24 mouse cellular contexts compared by ENCODE assay signal in the genomic region with DNA sequence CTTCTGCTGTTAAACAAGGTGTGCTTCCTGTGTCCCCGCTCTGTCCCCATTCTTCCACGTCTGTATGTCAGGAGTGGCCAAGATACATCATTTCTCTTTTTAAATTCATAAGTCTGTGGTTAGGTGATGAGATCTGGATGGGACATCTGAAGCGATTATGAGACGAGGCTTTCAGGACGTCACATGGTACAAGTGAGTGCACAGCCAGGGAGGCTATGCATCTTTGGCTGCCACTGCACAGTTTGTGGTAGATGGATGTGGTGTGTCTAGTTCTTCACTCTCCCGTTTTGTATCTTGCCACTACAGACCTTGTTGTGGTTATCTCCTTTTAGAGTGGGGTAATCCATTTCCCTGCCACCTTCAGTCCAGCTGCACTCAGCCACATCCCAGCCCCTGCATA.
"Had no signal": no experiment of that assay in that cellular context is flagged by ENCODE, and none has a peak within 500 bp of the region (broad histone marks: within the 10 kb centered on the region; RNA-seq: fewer than 3 reads in every experiment).

No protein-coding gene starts in this region.

- H3K27ac ChIP-seq: heart, embryonic 10.5 days; heart, embryonic 13.5 days; heart, embryonic 15.5 days; hindbrain, embryonic 13.5 days; hindbrain, embryonic 15.5 days; hindbrain, postnatal 0 days; kidney, embryonic 15.5 days; kidney, postnatal 0 days; limb, embryonic 10.5 days; limb, embryonic 12.5 days; liver, embryonic 13.5 days had no signal

- H3K9me3 ChIP-seq: heart, embryonic 10.5 days; heart, embryonic 13.5 days; heart, embryonic 15.5 days; hindbrain, embryonic 13.5 days; hindbrain, embryonic 15.5 days; kidney, embryonic 15.5 days; limb, embryonic 10.5 days; limb, embryonic 12.5 days; liver, embryonic 13.5 days had no signal

- H3K4me2 ChIP-seq: heart, embryonic 13.5 days; heart, embryonic 15.5 days; hindbrain, embryonic 13.5 days; hindbrain, embryonic 15.5 days; kidney, embryonic 15.5 days; limb, embryonic 12.5 days; liver, embryonic 13.5 days had no signal

- H3K4me3 ChIP-seq: heart, embryonic 10.5 days; heart, embryonic 13.5 days; heart, embryonic 15.5 days; hindbrain, embryonic 13.5 days; hindbrain, embryonic 15.5 days; kidney, embryonic 15.5 days; limb, embryonic 10.5 days; limb, embryonic 12.5 days; liver, embryonic 13.5 days had no signal

- DNase-seq: gastrocnemius, postnatal 14 days; heart, adult 18-20 months; heart, postnatal 14 days; heart, postnatal 36 days; kidney, adult 11 months; kidney, adult 2 months; kidney, adult 9 months; kidney, postnatal 14 days; kidney, postnatal 36 days; layer of hippocampus, adult 9-11 months; layer of hippocampus, postnatal 36 days; liver; liver, embryonic 13.5 days had no signal

- H3K9ac ChIP-seq: heart, embryonic 13.5 days; heart, embryonic 15.5 days; hindbrain, embryonic 13.5 days; hindbrain, embryonic 15.5 days; kidney, embryonic 15.5 days; limb, embryonic 12.5 days; liver, embryonic 13.5 days had no signal

- ATAC-seq: hindbrain, postnatal 0 days; intestine, embryonic 16.5 days had no signal

- H3K27me3 ChIP-seq: heart, embryonic 13.5 days; heart, embryonic 15.5 days; hindbrain, embryonic 13.5 days; hindbrain, embryonic 15.5 days; kidney, embryonic 15.5 days; limb, embryonic 12.5 days; liver, embryonic 13.5 days had no signal
